Mouse (Mus musculus) CH12.LX (cell line): ENCODE measurements at regions not wholly inside any gene's neighbourhood (a gene's known extent, or its start where the extent isn't known, plus 50 kb on each side); places are given as distances from the start of the nearest gene placed in this dataset.

Experiments used
- DNase-seq: peaks from one replicate; pipeline ENCODE4 v3.0.0-alpha.2; 2013; ENCODE audit errors: extremely low read depth
- H3K27ac ChIP-seq: 2 replicates; pipeline ENCODE4 v1.5.1; 2012; ENCODE audit warnings: low read depth, mild to moderate bottlenecking, control low read depth, moderate library complexity; ENCODE audit not compliant: insufficient read depth
- H3K27me3 ChIP-seq: replicated peaks from 2 replicates; pipeline ENCODE3; 2012; ENCODE audit warnings: inconsistent platforms
- H3K36me3 ChIP-seq, 2 experiments: replicated peaks in 1 of 2; 2 replicates each; pipeline versions ENCODE3 to v1.6.1; 2012; ENCODE audit warnings: inconsistent platforms in 1 of 2, low read length in 1 of 2, mild to moderate bottlenecking in 1 of 2, mixed read lengths in 1 of 2, moderate library complexity in 1 of 2; ENCODE audit not compliant: control insufficient read depth in 1 of 2, insufficient read depth in 1 of 2
- H3K4me1 ChIP-seq, 2 experiments: 2 replicates each; pipeline ENCODE4 v1.6.1; 2012; ENCODE audit warnings: inconsistent platforms in 1 of 2, moderate library complexity in 1 of 2; ENCODE audit not compliant: insufficient read depth in 2 of 2, control insufficient read depth in 1 of 2
- H3K4me2 ChIP-seq: 2 replicates; pipeline ENCODE4 v1.6.1; 2012; ENCODE audit warnings: low read depth, mild to moderate bottlenecking, control low read depth; ENCODE audit not compliant: poor library complexity, insufficient read depth, severe bottlenecking
- H3K4me3 ChIP-seq, 3 experiments: fragments of 150-350 bp in 1 of 3; sonication (generic) in 1 of 3; replicated peaks in 1 of 3; 2 replicates each; pipeline versions ENCODE3 to v1.5.1; 2011 to 2012; ENCODE audit warnings: low read depth in 2 of 3, low read length in 2 of 3, mild to moderate bottlenecking in 2 of 3, moderate library complexity in 2 of 3, control low read depth in 1 of 3, improper control_type of control experiment in 1 of 3, inconsistent platforms in 1 of 3, mixed read lengths in 1 of 3; ENCODE audit not compliant: poor library complexity in 1 of 3
- H3K79me2 ChIP-seq: replicated peaks from 2 replicates; pipeline ENCODE4 v1.6.1; 2012; ENCODE audit warnings: mild to moderate bottlenecking, moderate library complexity; ENCODE audit not compliant: control insufficient read depth, poor library complexity, insufficient read depth, severe bottlenecking; ENCODE audit errors: extremely low read depth
- H3K9ac ChIP-seq: 2 replicates; pipeline ENCODE4 v1.6.1; 2012; ENCODE audit warnings: low read depth, mild to moderate bottlenecking, control low read depth, moderate library complexity; ENCODE audit not compliant: insufficient read depth
- H3K9me3 ChIP-seq: replicated peaks from 2 replicates; pipeline ENCODE3; 2012; ENCODE audit warnings: low read length, inconsistent platforms, mixed read lengths
- E2F4 ChIP-seq: IDR thresholded peaks from 2 replicates; pipeline ENCODE4 v1.6.1; 2011; ENCODE audit warnings: low read depth, low read length, improper control_type of control experiment; ENCODE audit not compliant: insufficient replicate concordance
- ETS1 ChIP-seq: conservative IDR thresholded peaks from 2 replicates; pipeline ENCODE4 v1.6.1; 2012; ENCODE audit warnings: low read depth, mild to moderate bottlenecking, inconsistent platforms, low read length, improper control_type of control experiment, moderate library complexity
- HCFC1 ChIP-seq: IDR thresholded peaks from 2 replicates; pipeline ENCODE4 v1.6.1; 2012; ENCODE audit warnings: low read depth, mild to moderate bottlenecking, inconsistent platforms, low read length, improper control_type of control experiment
- IRF4 ChIP-seq: IDR thresholded peaks from 2 replicates; pipeline ENCODE4 v1.6.1; 2014; ENCODE audit warnings: low read depth, mild to moderate bottlenecking, inconsistent platforms, low read length, improper control_type of control experiment
- JUND ChIP-seq: conservative IDR thresholded peaks from 2 replicates; pipeline ENCODE4 v1.6.1; 2011; ENCODE audit warnings: low read depth, low read length, improper control_type of control experiment
- KAT2A ChIP-seq: IDR thresholded peaks from 2 replicates; pipeline ENCODE4 v1.6.1; 2012; ENCODE audit warnings: low read length, improper control_type of control experiment, inconsistent platforms; ENCODE audit not compliant: insufficient replicate concordance
- MAFK ChIP-seq: IDR thresholded peaks from 2 replicates; pipeline ENCODE4 v1.6.1; 2011; ENCODE audit warnings: low read length, improper control_type of control experiment; ENCODE audit not compliant: insufficient replicate concordance
- MAX ChIP-seq: IDR thresholded peaks from 2 replicates; pipeline ENCODE4 v1.6.1; 2011; ENCODE audit warnings: low read length, improper control_type of control experiment
- MAZ ChIP-seq: IDR thresholded peaks from 2 replicates; pipeline ENCODE4 v1.6.1; 2012; ENCODE audit warnings: low read depth, mild to moderate bottlenecking, inconsistent platforms, low read length, improper control_type of control experiment, moderate library complexity
- MXI1 ChIP-seq: IDR thresholded peaks from 2 replicates; pipeline ENCODE4 v1.6.1; 2011; ENCODE audit warnings: mild to moderate bottlenecking, low read depth, low read length, improper control_type of control experiment
- NELFE ChIP-seq: IDR thresholded peaks from 2 replicates; pipeline ENCODE4 v1.6.1; 2011; ENCODE audit warnings: low read depth, low read length, improper control_type of control experiment
- NRF1 ChIP-seq: IDR thresholded peaks from 2 replicates; pipeline ENCODE4 v1.6.1; 2014; ENCODE audit warnings: low read depth, mild to moderate bottlenecking, inconsistent platforms, low read length, improper control_type of control experiment, moderate library complexity
- POLR2A ChIP-seq: IDR thresholded peaks from 2 replicates; pipeline ENCODE4 v1.6.1; 2011; ENCODE audit warnings: low read depth, mild to moderate bottlenecking, improper control_type of control experiment, low read length
- RAD21 ChIP-seq: IDR thresholded peaks from 2 replicates; pipeline ENCODE4 v1.6.1; 2011; ENCODE audit warnings: low read depth, mild to moderate bottlenecking, low read length, improper control_type of control experiment, moderate library complexity
- RCOR1 ChIP-seq: conservative IDR thresholded peaks from 2 replicates; pipeline ENCODE4 v1.6.1; 2012; ENCODE audit warnings: low read depth, mild to moderate bottlenecking, inconsistent platforms, low read length, improper control_type of control experiment
- SIN3A ChIP-seq: IDR thresholded peaks from 2 replicates; pipeline ENCODE4 v1.6.1; 2012; ENCODE audit warnings: low read length, improper control_type of control experiment, inconsistent platforms
- SMC3 ChIP-seq: IDR thresholded peaks from 2 replicates; pipeline ENCODE4 v1.6.1; 2011; ENCODE audit warnings: low read depth, low read length, improper control_type of control experiment
- TBP ChIP-seq: conservative IDR thresholded peaks from 2 replicates; pipeline ENCODE4 v1.6.1; 2011; ENCODE audit warnings: low read depth, low read length, improper control_type of control experiment
- UBTF ChIP-seq: IDR thresholded peaks from 2 replicates; pipeline ENCODE4 v1.6.1; 2012; ENCODE audit warnings: low read depth, mild to moderate bottlenecking, inconsistent platforms, low read length, improper control_type of control experiment, moderate library complexity
- USF1 ChIP-seq: IDR thresholded peaks from 2 replicates; pipeline ENCODE4 v1.6.1; 2014; ENCODE audit warnings: low read depth, mild to moderate bottlenecking, inconsistent platforms, low read length, improper control_type of control experiment
- ZKSCAN1 ChIP-seq: IDR thresholded peaks from 2 replicates; pipeline ENCODE4 v1.6.1; 2012; ENCODE audit warnings: low read depth, inconsistent platforms, low read length, improper control_type of control experiment, borderline replicate concordance
- ZNF384 ChIP-seq: IDR thresholded peaks from 2 replicates; pipeline ENCODE4 v1.6.1; 2012; ENCODE audit warnings: low read depth, low read length, improper control_type of control experiment, inconsistent platforms
- dilution Hi-C: fragments of 300-500 bp; cut with MboI; formaldehyde crosslinking; loops from 2 replicates; pipeline ENCODE4 v1.14.3; 2020; ENCODE audit warnings: low sequenced_read_pairs; ENCODE audit not compliant: extremely low pct_unique_long_range_greater_than_20kb, extremely low pct_ligation_motif_present
- in situ Hi-C: fragments of 300-500 bp; cut with MboI; formaldehyde crosslinking; loops from 3 replicates; pipeline ENCODE4 v1.14.3; 2019; ENCODE audit warnings: low sequenced_read_pairs, low pct_ligation_motif_present, low pct_unique_long_range_greater_than_20kb, mixed read lengths

DNA sequence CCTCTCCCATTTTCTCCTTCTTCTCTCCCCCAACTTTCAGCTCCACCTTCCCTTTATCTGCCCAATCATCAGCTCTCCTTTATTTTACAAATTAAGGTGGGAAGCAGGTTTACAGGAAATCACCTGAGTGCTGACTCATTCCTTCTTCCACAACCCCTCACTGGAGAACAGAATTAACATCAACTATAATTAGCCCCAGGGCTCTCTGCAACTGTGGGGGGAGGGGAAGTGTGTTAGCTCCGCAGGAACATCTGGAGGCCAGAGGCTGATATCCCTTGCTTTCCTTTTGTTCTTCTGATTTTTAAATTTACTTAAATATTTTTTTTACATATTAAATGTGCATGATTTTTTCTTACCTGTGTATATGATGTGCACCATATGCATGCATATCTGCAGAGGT is 459.4 kb upstream of the 3110018I06Rik start:
- dilution Hi-C loops, result no loop called here
- TF ChIP-seq USF1 (no peak), RAD21 (no peak), SIN3A (no peak), ZNF384 (no peak), POLR2A (no peak), RCOR1 (no peak), JUND (no peak), HCFC1 (no peak), MAZ (no peak), MXI1 (no peak), MAX (no peak), ZKSCAN1 (no peak), ETS1 (no peak), E2F4 (no peak), KAT2A (no peak), SMC3 (no peak), TBP (no peak), UBTF (no peak), NRF1 (no peak)
- no peaks in the 10 kb centered on the region for H3K36me3 ChIP-seq
- peaks cover 79% of the 10 kb centered on the region for H3K9me3 ChIP-seq
- H3K4me3 ChIP-seq, result no peak overlapping the region
- H3K27me3 ChIP-seq, result no peaks in the 10 kb centered on the region
- no peak overlapping the region for H3K9ac ChIP-seq
- in situ Hi-C loops, result no loop called here
- H3K4me1 ChIP-seq, result no peaks in the 10 kb centered on the region
- no peaks in the 10 kb centered on the region for H3K79me2 ChIP-seq
- DNase-seq, result no peak
- no peak overlapping the region for H3K27ac ChIP-seq
- no peak overlapping the region for H3K4me2 ChIP-seq

- no peak overlapping the region for H3K27ac ChIP-seq
- TF ChIP-seq NELFE (no peak), IRF4 (no peak), TBP (no peak), MAZ (no peak), USF1 (no peak), MAFK (no peak), RCOR1 (no peak), ETS1 (no peak)
- dilution Hi-C loops, result no loop called here
- H3K9me3 ChIP-seq, result peaks cover 92% of the 10 kb centered on the region
- H3K4me1 ChIP-seq, result no peaks in the 10 kb centered on the region
- H3K4me3 ChIP-seq, result no peak overlapping the region
- H3K79me2 ChIP-seq, result no peaks in the 10 kb centered on the region
- H3K36me3 ChIP-seq, result no peaks in the 10 kb centered on the region
- in situ Hi-C loops, result no loop called here
- H3K27me3 ChIP-seq, result no peaks in the 10 kb centered on the region
- H3K4me2 ChIP-seq, result no peak overlapping the region
- no peak overlapping the region for H3K9ac ChIP-seq
- no peak for DNase-seq
Observed at GRCm38 (mm10) chr12:107036357-107036756, 452.1 kb upstream of the 3110018I06Rik start.
